Mouse (Mus musculus): ENCODE measurements around the gene Ank3.

GRCm38 (mm10) chr10:69476871-69477270 is 78.3 kb downstream of the Ank3 start:
- no peak for TF ChIP-seq POLR2A (IDR thresholded peaks at IDR 0.05; ENCODE audit: low read depth, low read length)
- no peak for TF ChIP-seq CTCF (conservative IDR thresholded peaks at IDR 0.05; ENCODE audit: insufficient read depth, insufficient read length, low read depth, low read length)
